Mouse (Mus musculus) limb, embryonic 11.5 days (tissue): ENCODE measurements at regions not wholly inside any gene's neighbourhood (a gene's known extent, or its start where the extent isn't known, plus 50 kb on each side); places are given as distances from the start of the nearest gene placed in this dataset.

ENCODE experiments used
- ATAC-seq: fragments of 200-750 bp; cut with Nextera tagmentation; 2 replicates; pipeline ENCODE4 v1.8.0; 2017; ENCODE audit warnings: low read depth; ENCODE audit not compliant: insufficient number of reproducible peaks, low FRiP score, low TSS enrichment
- DNase-seq: peaks from one replicate; pipeline ENCODE4 v3.0.0-alpha.2; 2015; ENCODE audit warnings: low spot score
- H3K27ac ChIP-seq: fragments of 300-500 bp; sonication (generic); replicated peaks from 2 replicates; pipeline ENCODE4 v1.5.1; 2014; ENCODE audit warnings: low read depth, mild to moderate bottlenecking, low read length
- H3K27me3 ChIP-seq: fragments of 300-500 bp; sonication (generic); 2 replicates; pipeline ENCODE4 v1.6.1; 2014; ENCODE audit warnings: mild to moderate bottlenecking, low read length, mixed read lengths; ENCODE audit not compliant: control insufficient read depth, insufficient read depth
- H3K36me3 ChIP-seq: fragments of 300-500 bp; sonication (generic); 2 replicates; pipeline ENCODE4 v1.6.1; 2014; ENCODE audit warnings: mild to moderate bottlenecking, low read length, moderate library complexity, mixed read lengths; ENCODE audit not compliant: control insufficient read depth, insufficient read depth
- H3K4me1 ChIP-seq: fragments of 300-500 bp; sonication (generic); 2 replicates; pipeline ENCODE4 v1.6.1; 2014; ENCODE audit warnings: low read length, mixed read lengths; ENCODE audit not compliant: control insufficient read depth, insufficient read depth
- H3K4me2 ChIP-seq: fragments of 300-500 bp; sonication (generic); 2 replicates; pipeline ENCODE4 v1.6.1; 2014; ENCODE audit warnings: low read depth, mild to moderate bottlenecking, moderate library complexity; ENCODE audit not compliant: severe bottlenecking
- H3K4me3 ChIP-seq: fragments of 300-500 bp; sonication (generic); 2 replicates; pipeline ENCODE4 v1.5.1; 2014; ENCODE audit warnings: low read depth, low read length
- H3K9ac ChIP-seq: fragments of 300-500 bp; sonication (generic); 2 replicates; pipeline ENCODE4 v1.6.1; 2014; ENCODE audit warnings: mild to moderate bottlenecking, low read length
- H3K9me3 ChIP-seq: fragments of 300-500 bp; sonication (generic); 2 replicates; pipeline ENCODE4 v1.6.1; 2016; ENCODE audit warnings: low read length; ENCODE audit not compliant: control insufficient read depth
- WGBS: fragments of 180-500 bp; shearing (Covaris S2); extraction: QIAGEN DNeasy Blood & Tissue Kit; methylation state at CpG from one replicate; pipeline ENCODE4 v1.1.7; 2014; 5-methylcytosine and 5-hydroxymethylcytosine counted together

DNA sequence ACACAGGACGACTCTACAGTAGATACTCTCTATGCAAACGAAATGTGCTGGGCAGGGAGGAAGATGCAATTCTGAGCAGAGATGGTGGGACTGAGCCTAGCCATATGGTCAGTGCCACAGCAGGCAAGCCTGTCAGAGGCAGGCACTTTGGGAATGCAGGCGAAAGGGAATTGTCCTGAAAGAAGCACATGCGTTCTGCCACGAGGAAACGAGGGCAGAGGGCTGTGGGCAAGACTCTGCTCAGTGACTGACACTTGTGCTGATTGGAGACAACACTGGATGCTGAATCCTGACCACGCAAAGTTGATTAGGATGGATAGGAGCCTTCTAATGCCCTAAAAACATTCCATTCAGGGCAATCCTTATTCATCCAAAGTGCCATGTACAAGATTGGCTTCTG is 350.5 kb upstream of the Fam92a start:
- Histone ChIP-seq H3K36me3 (no peaks in the 10 kb centered on the region), H3K4me1 (no peaks in the 10 kb centered on the region; the same call in 1 of the 2 replicates), H3K9ac (no peak overlapping the region), H3K27ac (no peak overlapping the region), H3K4me2 (no peak overlapping the region), H3K9me3 (no peaks in the 10 kb centered on the region), H3K4me3 (no peak overlapping the region), H3K27me3 (no peaks in the 10 kb centered on the region; the same call in 1 of the 2 replicates)
- WGBS = 61% methylated on average over 7 of the region's 7 CpGs
- DNase-seq (no peak), ATAC-seq (no peak)

DNA sequence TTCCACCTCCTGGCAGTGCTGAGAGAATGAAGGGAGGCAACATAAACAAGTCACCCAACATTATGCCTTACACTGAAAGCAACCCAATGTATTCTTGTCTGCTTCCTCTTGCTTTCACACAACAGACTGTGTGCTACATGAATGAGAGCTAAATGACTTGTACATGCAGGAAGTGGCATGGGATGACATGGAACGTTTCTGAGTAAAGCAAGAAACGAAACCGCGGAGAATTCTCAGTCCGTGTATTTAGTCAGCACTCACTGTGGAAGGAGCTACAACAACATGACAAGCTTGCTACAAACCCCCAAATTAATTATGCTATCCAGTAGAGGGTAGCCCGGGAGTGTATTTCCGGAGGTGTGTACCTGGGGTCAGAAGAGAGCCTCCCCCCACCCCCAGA is 349.4 kb upstream of the Fam92a start:
- no peak overlapping the region for H3K9ac ChIP-seq
- 87% methylated on average over 7 of the region's 7 CpGs for WGBS
- H3K9me3 ChIP-seq = no peaks in the 10 kb centered on the region
- DNase-seq (no peak), ATAC-seq (no peak)
- H3K4me1 ChIP-seq = no peaks in the 10 kb centered on the region; the same call in 1 of the 2 replicates
- no peaks in the 10 kb centered on the region for H3K36me3 ChIP-seq
- H3K27me3 ChIP-seq = no peaks in the 10 kb centered on the region; the same call in 1 of the 2 replicates
- no peak overlapping the region for H3K4me3 ChIP-seq
- no peak overlapping the region for H3K27ac ChIP-seq
- no peak overlapping the region for H3K4me2 ChIP-seq

GRCm38 (mm10) chr4:12516497-12516896 is 344.7 kb upstream of the Fam92a start:
- H3K27me3 ChIP-seq = no peaks in the 10 kb centered on the region
- no peaks in the 10 kb centered on the region for H3K36me3 ChIP-seq
- 80% methylated on average over 10 of the region's 10 CpGs for WGBS
- H3K4me1 ChIP-seq = no peaks in the 10 kb centered on the region
- ATAC-seq (no peak), DNase-seq (no peak)
- H3K9ac ChIP-seq = no peak overlapping the region
- no peak overlapping the region for H3K4me3 ChIP-seq
- no peak overlapping the region for H3K27ac ChIP-seq
- H3K4me2 ChIP-seq = no peak overlapping the region
- no peaks in the 10 kb centered on the region for H3K9me3 ChIP-seq

DNA sequence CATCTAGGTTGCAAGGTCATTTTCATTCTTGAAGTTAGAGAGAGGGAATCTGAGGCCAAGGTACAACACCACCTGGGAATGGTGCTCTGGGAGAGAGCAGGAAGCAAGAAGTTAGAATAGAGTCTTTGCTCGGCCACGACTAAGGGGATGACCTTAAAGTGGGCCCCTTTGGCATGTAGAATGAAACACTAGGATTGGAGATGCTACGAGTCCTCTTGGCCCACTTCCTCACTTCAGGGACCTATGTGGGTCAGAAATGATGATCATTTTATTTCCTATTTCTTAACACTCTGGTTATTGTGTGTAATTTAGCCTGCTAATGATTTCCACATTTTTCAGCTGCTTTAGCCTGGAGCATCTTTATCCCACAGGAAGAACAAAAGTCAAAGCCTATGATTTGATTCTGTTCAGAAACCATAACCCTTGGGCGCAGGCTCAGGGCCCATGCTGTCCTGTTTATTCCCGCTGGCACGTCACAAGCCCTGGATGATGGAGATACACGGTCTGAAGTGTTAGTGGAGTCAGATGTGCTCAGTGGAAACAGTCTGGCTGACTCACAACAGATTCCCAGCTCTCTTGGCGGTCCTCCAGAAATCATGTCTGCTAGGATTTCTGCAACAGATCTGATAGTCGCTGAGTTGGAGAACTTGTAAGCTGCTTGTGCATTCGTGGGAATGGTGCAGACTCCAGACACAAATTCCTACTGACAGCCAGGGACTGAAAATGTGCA is 340.0 kb upstream of the Fam92a start:
- H3K4me3 ChIP-seq = no peak overlapping the region
- no peak overlapping the region for H3K9ac ChIP-seq
- ATAC-seq (no peak), DNase-seq (no peak)
- H3K4me2 ChIP-seq = no peak overlapping the region
- H3K27ac ChIP-seq = no peak overlapping the region
- no peaks in the 10 kb centered on the region for H3K9me3 ChIP-seq
- H3K27me3 ChIP-seq = no peaks in the 10 kb centered on the region
- 74% methylated on average over 10 of the region's 10 CpGs for WGBS
- H3K36me3 ChIP-seq = no peaks in the 10 kb centered on the region
- H3K4me1 ChIP-seq = no peaks in the 10 kb centered on the region

- ATAC-seq = no peak
- Histone ChIP-seq H3K4me3 (no peak overlapping the region), H3K27ac (no peak overlapping the region), H3K36me3 (no peaks in the 10 kb centered on the region), H3K4me2 (no peak overlapping the region), H3K4me1 (no peaks in the 10 kb centered on the region), H3K27me3 (no peaks in the 10 kb centered on the region), H3K9ac (no peak overlapping the region), H3K9me3 (no peaks in the 10 kb centered on the region)
- no peak for DNase-seq
- WGBS = 49% methylated on average over 8 of the region's 8 CpGs
These were observed 335.2 kb upstream of the Fam92a start for GRCm38 (mm10) chr4:12506851-12507551.

DNA sequence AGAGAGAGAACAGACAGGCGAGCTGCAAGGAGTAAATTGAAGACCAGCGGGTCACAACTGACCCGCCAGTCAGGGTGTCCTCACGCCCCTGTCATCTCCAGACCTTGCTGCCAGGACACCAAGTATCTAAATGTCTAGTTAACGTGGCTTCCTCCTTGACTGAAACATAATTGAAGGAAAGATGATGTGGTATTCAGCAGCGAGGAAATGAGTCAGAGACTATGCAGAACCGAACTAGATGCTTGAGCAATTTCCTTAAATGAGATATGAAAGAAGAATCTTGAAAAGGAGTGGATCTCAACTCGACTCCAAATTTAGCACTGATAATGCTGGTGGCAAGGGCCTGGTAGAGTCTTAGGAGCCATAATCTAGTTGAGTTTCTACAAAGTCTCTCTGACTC is 329.3 kb upstream of the Fam92a start:
- H3K4me2 ChIP-seq = no peak overlapping the region
- DNase-seq (no peak), ATAC-seq (no peak)
- no peak overlapping the region for H3K4me3 ChIP-seq
- no peak overlapping the region for H3K9ac ChIP-seq
- no peaks in the 10 kb centered on the region for H3K9me3 ChIP-seq
- no peaks in the 10 kb centered on the region for H3K36me3 ChIP-seq
- H3K27ac ChIP-seq = no peak overlapping the region
- H3K4me1 ChIP-seq = no peaks in the 10 kb centered on the region
- no peaks in the 10 kb centered on the region for H3K27me3 ChIP-seq
- WGBS = 89% methylated on average over 8 of the region's 8 CpGs

DNA sequence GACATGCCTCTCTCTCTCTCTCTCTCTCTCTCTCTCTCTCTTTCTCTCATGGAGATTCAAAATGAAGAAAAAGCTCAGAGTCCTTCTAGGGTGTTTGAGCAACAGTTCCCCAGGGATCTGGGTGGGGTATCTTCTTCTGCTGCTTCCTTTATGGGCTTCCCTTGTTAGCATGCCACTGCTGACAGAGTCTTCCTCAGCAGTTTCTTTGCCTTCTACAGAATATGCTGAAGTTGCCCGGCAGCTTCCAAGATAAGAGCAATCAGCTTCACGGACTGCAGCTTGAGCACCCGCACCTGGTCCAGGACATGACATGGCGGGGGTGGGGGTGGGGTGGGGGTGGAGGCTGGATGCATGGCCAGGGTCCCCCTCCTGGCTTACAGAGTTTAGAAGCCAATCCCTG is 326.6 kb upstream of the Fam92a start:
- no peak for DNase-seq
- Histone ChIP-seq H3K27me3 (no peaks in the 10 kb centered on the region), H3K36me3 (no peaks in the 10 kb centered on the region), H3K9me3 (no peaks in the 10 kb centered on the region), H3K4me2 (no peak overlapping the region), H3K4me1 (no peaks in the 10 kb centered on the region), H3K4me3 (no peak overlapping the region), H3K27ac (no peak overlapping the region), H3K9ac (no peak overlapping the region)
- WGBS = 81% methylated on average over 4 of the region's 4 CpGs
- ATAC-seq = no peak

DNA sequence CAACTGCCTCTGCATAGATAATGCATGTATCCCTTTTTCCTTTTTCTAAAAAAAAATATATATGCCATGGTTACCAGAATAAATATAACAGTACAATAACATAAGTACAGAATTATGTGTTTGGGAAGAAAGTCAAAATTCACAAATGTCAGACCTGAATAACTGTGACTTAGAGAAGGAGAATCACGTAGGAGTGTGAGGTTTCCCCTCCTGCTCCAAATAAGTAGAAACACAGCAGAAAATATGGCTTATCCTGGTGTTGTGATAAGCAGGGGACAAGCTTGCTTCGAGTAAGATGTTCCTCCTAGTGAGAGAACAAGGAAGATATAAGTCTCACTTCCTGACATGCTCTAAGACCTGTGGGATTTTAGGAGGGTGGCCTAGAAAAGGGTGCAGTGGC is 320.7 kb upstream of the Fam92a start:
- Histone ChIP-seq H3K27ac (no peak overlapping the region), H3K36me3 (no peaks in the 10 kb centered on the region), H3K4me2 (no peak overlapping the region), H3K9ac (no peak overlapping the region), H3K4me3 (no peak overlapping the region), H3K9me3 (no peaks in the 10 kb centered on the region), H3K27me3 (no peaks in the 10 kb centered on the region), H3K4me1 (no peaks in the 10 kb centered on the region)
- 76% methylated on average over 2 of the region's 2 CpGs for WGBS
- DNase-seq = no peak
- no peak for ATAC-seq
